Mouse (Mus musculus) ES-E14 (cell line): ENCODE results near the gene Fastkd2. TPM values are rescaled to one million over a fixed set of nuclear protein-coding genes. Genes with fewer than 3 reads are reported as not detected.

Experiments
- DNase-seq: peaks from one replicate; pipeline ENCODE4 v3.0.0-alpha.2; 2013; ENCODE audit warnings: low read depth, low spot score
- H3K27ac ChIP-seq: 2 replicates; pipeline ENCODE4 v1.5.1; 2012; ENCODE audit warnings: low read depth, mild to moderate bottlenecking, low read length, moderate library complexity, mixed read lengths; ENCODE audit not compliant: poor library complexity, insufficient read depth, severe bottlenecking
- H3K36me3 ChIP-seq: 2 replicates; pipeline ENCODE4 v1.6.1; 2012; ENCODE audit warnings: mild to moderate bottlenecking, low read length, moderate library complexity, mixed read lengths; ENCODE audit not compliant: control insufficient read depth, poor library complexity, insufficient read depth, severe bottlenecking
- H3K4me1 ChIP-seq, 2 experiments: fragments of 150-350 bp in 1 of 2; sonication (generic) in 1 of 2; 2 replicates each; pipeline ENCODE4 v1.6.1; 2012; ENCODE audit warnings: low read length in 2 of 2, mild to moderate bottlenecking in 1 of 2, mixed read lengths in 1 of 2; ENCODE audit not compliant: control insufficient read depth in 2 of 2, insufficient read depth in 2 of 2, poor library complexity in 1 of 2
- H3K4me3 ChIP-seq, 2 experiments: fragments of 150-350 bp in 1 of 2; sonication (generic) in 1 of 2; 2 replicates each; pipeline ENCODE4 v1.5.1; 2012; ENCODE audit warnings: low read length in 2 of 2, low read depth in 1 of 2, mild to moderate bottlenecking in 1 of 2, mixed read lengths in 1 of 2; ENCODE audit not compliant: insufficient read depth in 1 of 2, poor library complexity in 1 of 2, severe bottlenecking in 1 of 2
- H3K9ac ChIP-seq: 2 replicates; pipeline ENCODE4 v1.6.1; 2012; ENCODE audit warnings: low read depth, mild to moderate bottlenecking, low read length, mixed read lengths; ENCODE audit not compliant: poor library complexity, insufficient read depth, severe bottlenecking
- H3K9me3 ChIP-seq: fragments of 150-350 bp; sonication (generic); 2 replicates; pipeline ENCODE4 v1.6.1; 2012; ENCODE audit warnings: low read depth, mild to moderate bottlenecking, low read length; ENCODE audit not compliant: control insufficient read depth, insufficient read depth
- CHD2 ChIP-seq: IDR thresholded peaks from 2 replicates; pipeline ENCODE4 v1.6.1; 2014; ENCODE audit warnings: mild to moderate bottlenecking, low read depth, low read length, inconsistent platforms
- HCFC1 ChIP-seq: IDR thresholded peaks from 2 replicates; pipeline ENCODE4 v1.6.1; 2012; ENCODE audit warnings: low read length, inconsistent platforms, borderline replicate concordance; ENCODE audit not compliant: insufficient read depth
- MAFK ChIP-seq: IDR thresholded peaks from 2 replicates; pipeline ENCODE4 v1.6.1; 2014; ENCODE audit warnings: mild to moderate bottlenecking, low read depth, low read length, inconsistent platforms; ENCODE audit not compliant: insufficient read depth
- ZC3H11A ChIP-seq: IDR thresholded peaks from 2 replicates; pipeline ENCODE4 v1.6.1; 2012; ENCODE audit warnings: low read depth, mild to moderate bottlenecking, inconsistent platforms, low read length, borderline replicate concordance
- ZNF384 ChIP-seq: IDR thresholded peaks from 2 replicates; pipeline ENCODE4 v1.6.1; 2012; ENCODE audit warnings: low read depth, low read length, inconsistent platforms
- in situ Hi-C, 2 experiments: fragments of 600-800 bp; cut with MboI; formaldehyde crosslinking; loops; one replicate each; pipeline ENCODE4 v1.15.1; 2025; ENCODE audit warnings: low sequenced_read_pairs in 2 of 2, inconsistent platforms in 1 of 2; ENCODE audit not compliant: unreplicated experiment in 2 of 2
- total RNA-seq: library from RNA; depleted of rRNA; stranded (reverse); fragments of 300-350 nt; gene quantifications from 2 replicates; pipeline ENCODE4 v1.2.3, GENCODE M21; 2012; rRNA removed

The Fastkd2 gene
- total RNA-seq, 1 experiment = 95.7 TPM

- no peaks in the 10 kb centered on the region for H3K36me3 ChIP-seq
- no peak overlapping the region for H3K9ac ChIP-seq
- H3K4me1 ChIP-seq = no peaks in the 10 kb centered on the region
- DNase-seq = no peak
- in situ Hi-C loops = no loop called here
- H3K4me3 ChIP-seq = no peak overlapping the region
- no peaks in the 10 kb centered on the region for H3K9me3 ChIP-seq
- TF ChIP-seq CHD2 = no peak
- TF ChIP-seq ZNF384 = no peak
- no peak for TF ChIP-seq ZC3H11A
- TF ChIP-seq MAFK = no peak
- TF ChIP-seq HCFC1 = no peak
- H3K27ac ChIP-seq = no peak overlapping the region
Measured at GRCm38 (mm10) chr1:63776396-63776795, 46.0 kb downstream of the Fastkd2 start.

- no peak overlapping the region for H3K9ac ChIP-seq
- H3K4me3 ChIP-seq = no peak overlapping the region
- DNase-seq = no peak
- no peaks in the 10 kb centered on the region for H3K36me3 ChIP-seq
- no peak overlapping the region for H3K27ac ChIP-seq
- in situ Hi-C loops = no loop called here
- TF ChIP-seq ZNF384 = no peak
- TF ChIP-seq CHD2 = no peak
- TF ChIP-seq HCFC1 = no peak
- no peak for TF ChIP-seq MAFK
- no peak for TF ChIP-seq ZC3H11A
- no peaks in the 10 kb centered on the region for H3K4me1 ChIP-seq
- no peaks in the 10 kb centered on the region for H3K9me3 ChIP-seq
Measured at GRCm38 (mm10) chr1:63776902-63777630, 46.7 kb downstream of the Fastkd2 start.

GRCm38 (mm10) chr1:63794326-63794725 is 63.9 kb downstream of the Fastkd2 start:
- no peaks in the 10 kb centered on the region for H3K36me3 ChIP-seq
- no peak for DNase-seq

More at GRCm38 (mm10) chr1:63794326-63794725, 63.9 kb downstream of the Fastkd2 start:
- Histone ChIP-seq H3K9me3 (no peaks in the 10 kb centered on the region), H3K4me3 (no peak overlapping the region), H3K9ac (no peak overlapping the region), H3K4me1 (no peaks in the 10 kb centered on the region), H3K27ac (no peak overlapping the region)
- in situ Hi-C loops = no loop called here
- no peak for TF ChIP-seq CHD2
- TF ChIP-seq MAFK = no peak
- no peak for TF ChIP-seq HCFC1
- no peak for TF ChIP-seq ZNF384
- TF ChIP-seq ZC3H11A = no peak

Other genes with a start within 250 kb of the Fastkd2 start
- gene Gm39653, start 114.6 kb upstream of the Fastkd2 start, total RNA-seq = not detected in 2 replicates
- not detected in 2 replicates for gene Dytn, start 43.7 kb upstream of the Fastkd2 start, total RNA-seq
- gene Mdh1b, start 296 bp upstream of the Fastkd2 start, total RNA-seq = 0.13 and 0.16 TPM in 2 replicates
- gene 4933402D24Rik, start 38.7 kb downstream of the Fastkd2 start, total RNA-seq = 0.09 TPM in 1 of 2 replicates, not detected in the other